Mouse (Mus musculus): ENCODE results near the gene Fam227b. TPM values are rescaled to one million over a fixed set of nuclear protein-coding genes. Genes with fewer than 3 reads are reported as not detected.

The Fam227b gene
- not detected in 2 replicates for polyA plus RNA-seq (2016; fragmentation: Nextera tagmentation; extraction: Ambion mirVana)

- Histone ChIP-seq H3K4me3 (peak within 1 kb of the TSS; percentile 76), H3K9me3 (replicated peaks) (no peaks in the 10 kb centered on the region), H3K4me2 (peak within 1 kb of the TSS; percentile 63), H3K36me3 (peaks cover 20% of the 10 kb centered on the region), H3K27me3 (replicated peaks) (no peaks in the 10 kb centered on the region), H3K9ac (peak within 1 kb of the TSS; percentile 87), H3K4me1 (peaks cover 34% of the 10 kb centered on the region), H3K27ac (peak within 1 kb of the TSS; percentile 93)
- WGBS (ENCODE audit: insufficient replicate concordance), result under 1% methylated on average over 57 of the region's 57 CpGs
- ATAC-seq, result peak; percentile 99
Observed at GRCm38 (mm10) chr2:126151855-126152571, at the start of gene Fam227b, which contains the start of gene Dtwd1. Fam227b (minus strand) TSS chr2:126152004. Dtwd1 (plus strand) TSS chr2:126152141.

GRCm38 (mm10) chr2:126198971-126199370, 47.2 kb upstream of the Fam227b start:
- no peaks in the 10 kb centered on the region for H3K36me3 ChIP-seq
- WGBS (ENCODE audit: insufficient replicate concordance), result 67% methylated on average over 3 of the region's 3 CpGs

GRCm38 (mm10) chr2:126195631-126196356, 44.0 kb upstream of the Fam227b start:
- no peak overlapping the region for H3K27ac ChIP-seq
- H3K4me1 ChIP-seq, result peaks cover 6% of the 10 kb centered on the region
- no peak overlapping the region for H3K4me2 ChIP-seq
- 74% methylated on average over 12 of the region's 12 CpGs for WGBS (ENCODE audit: insufficient replicate concordance)
- no peaks in the 10 kb centered on the region for H3K36me3 ChIP-seq
- no peak for ATAC-seq
- no peaks in the 10 kb centered on the region for H3K27me3 ChIP-seq (replicated peaks)
- no peaks in the 10 kb centered on the region for H3K9me3 ChIP-seq (replicated peaks)
- H3K9ac ChIP-seq, result no peak overlapping the region
- H3K4me3 ChIP-seq, result no peak overlapping the region

More at GRCm38 (mm10) chr2:126198971-126199370, 47.2 kb upstream of the Fam227b start:
- no peaks in the 10 kb centered on the region for H3K9me3 ChIP-seq (replicated peaks)
- no peaks in the 10 kb centered on the region for H3K27me3 ChIP-seq (replicated peaks)
- H3K4me2 ChIP-seq, result no peak overlapping the region
- no peak overlapping the region for H3K4me3 ChIP-seq
- no peak for ATAC-seq
- H3K4me1 ChIP-seq, result no peaks in the 10 kb centered on the region
- no peak overlapping the region for H3K27ac ChIP-seq
- H3K9ac ChIP-seq, result no peak overlapping the region

- WGBS (ENCODE audit: insufficient replicate concordance), result 73% methylated on average over 2 of the region's 2 CpGs
- 0 out of 2 replicates have a peak, but pooled peaks have one; percentile 30 for ATAC-seq
- Histone ChIP-seq H3K9ac (no peak overlapping the region), H3K4me1 (peaks cover 6% of the 10 kb centered on the region), H3K27me3 (replicated peaks) (no peaks in the 10 kb centered on the region), H3K27ac (no peak overlapping the region), H3K4me2 (no peak overlapping the region), H3K4me3 (no peak overlapping the region), H3K36me3 (no peaks in the 10 kb centered on the region), H3K9me3 (replicated peaks) (no peaks in the 10 kb centered on the region)
Observed at GRCm38 (mm10) chr2:126192129-126192528, 40.3 kb upstream of the Fam227b start.

GRCm38 (mm10) chr2:126191306-126191705, 39.5 kb upstream of the Fam227b start:
- Histone ChIP-seq H3K9me3 (replicated peaks) (no peaks in the 10 kb centered on the region), H3K27ac (no peak overlapping the region), H3K9ac (no peak overlapping the region), H3K36me3 (no peaks in the 10 kb centered on the region), H3K4me2 (no peak overlapping the region), H3K4me3 (no peak overlapping the region), H3K27me3 (replicated peaks) (no peaks in the 10 kb centered on the region), H3K4me1 (peaks cover 6% of the 10 kb centered on the region)
- ATAC-seq, result no peak
- WGBS (ENCODE audit: insufficient replicate concordance), result 58% methylated on average over 4 of the region's 4 CpGs

- H3K4me3 ChIP-seq, result no peak overlapping the region
- no peak overlapping the region for H3K9ac ChIP-seq
- H3K4me2 ChIP-seq, result no peak overlapping the region
- H3K36me3 ChIP-seq, result peaks cover 9% of the 10 kb centered on the region; the same call in 1 of the 2 replicates
- peak; percentile 70 for ATAC-seq
- no peak overlapping the region for H3K27ac ChIP-seq
- H3K27me3 ChIP-seq (replicated peaks), result no peaks in the 10 kb centered on the region
- WGBS (ENCODE audit: insufficient replicate concordance), result 88% methylated on average over 1 of the region's 1 CpGs
- H3K9me3 ChIP-seq (replicated peaks), result no peaks in the 10 kb centered on the region
- H3K4me1 ChIP-seq, result peaks cover 34% of the 10 kb centered on the region
Observed at GRCm38 (mm10) chr2:126171427-126171826, 19.6 kb upstream of the Fam227b start.

- no peak for ATAC-seq
- Histone ChIP-seq H3K4me2 (peak overlapping the region; percentile 60), H3K4me3 (peak overlapping the region; percentile 8; the same call in 1 of the 2 replicates), H3K36me3 (peaks cover 43% of the 10 kb centered on the region), H3K27me3 (replicated peaks) (no peaks in the 10 kb centered on the region), H3K4me1 (peaks cover 53% of the 10 kb centered on the region), H3K9me3 (replicated peaks) (no peaks in the 10 kb centered on the region), H3K27ac (peak overlapping the region; percentile 95), H3K9ac (peak overlapping the region; percentile 55)
- WGBS (ENCODE audit: insufficient replicate concordance), result 78% methylated on average over 8 of the region's 8 CpGs
Observed at GRCm38 (mm10) chr2:126166848-126167617, 15.2 kb upstream of the Fam227b start.

- Histone ChIP-seq H3K27ac (peak overlapping the region; percentile 95), H3K9ac (peak overlapping the region; percentile 55), H3K36me3 (peaks cover 50% of the 10 kb centered on the region), H3K4me2 (peak overlapping the region; percentile 60), H3K4me3 (peak overlapping the region; percentile 8), H3K27me3 (replicated peaks) (no peaks in the 10 kb centered on the region), H3K9me3 (replicated peaks) (no peaks in the 10 kb centered on the region), H3K4me1 (peaks cover 46% of the 10 kb centered on the region)
- ATAC-seq, result peak; percentile 18; the same call in 1 of the 2 replicates
Observed at GRCm38 (mm10) chr2:126166335-126166734, 14.5 kb upstream of the Fam227b start.

GRCm38 (mm10) chr2:126165277-126166018, 13.6 kb upstream of the Fam227b start:
- Histone ChIP-seq H3K4me3 (no peak overlapping the region), H3K27me3 (replicated peaks) (no peaks in the 10 kb centered on the region), H3K36me3 (peaks cover 58% of the 10 kb centered on the region), H3K4me1 (peaks cover 37% of the 10 kb centered on the region), H3K9me3 (replicated peaks) (peaks cover 2% of the 10 kb centered on the region), H3K27ac (peak overlapping the region; percentile 95), H3K4me2 (peak overlapping the region; percentile 60), H3K9ac (no peak overlapping the region)
- WGBS (ENCODE audit: insufficient replicate concordance), result 62% methylated on average over 5 of the region's 5 CpGs
- peak; percentile 100 for ATAC-seq

- no peak overlapping the region for H3K9ac ChIP-seq
Observed at GRCm38 (mm10) chr2:126147723-126148122, 4.1 kb downstream of the Fam227b start.

GRCm38 (mm10) chr2:126094616-126095015, 57.2 kb downstream of the Fam227b start:
- Histone ChIP-seq H3K9me3 (replicated peaks) (no peaks in the 10 kb centered on the region), H3K9ac (no peak overlapping the region), H3K4me1 (no peaks in the 10 kb centered on the region), H3K4me3 (no peak overlapping the region), H3K4me2 (no peak overlapping the region), H3K27ac (no peak overlapping the region), H3K27me3 (replicated peaks) (no peaks in the 10 kb centered on the region), H3K36me3 (no peaks in the 10 kb centered on the region)
- WGBS (ENCODE audit: insufficient replicate concordance), result 64% methylated on average over 4 of the region's 4 CpGs
- ATAC-seq, result no peak

More at GRCm38 (mm10) chr2:126147723-126148122, 4.1 kb downstream of the Fam227b start:
- no peak overlapping the region for H3K27ac ChIP-seq
- H3K27me3 ChIP-seq (replicated peaks), result 0 out of 2 replicates have a peak, but pooled peaks cover 3% of the 10 kb centered on the region
- H3K4me2 ChIP-seq, result no peak overlapping the region
- no peak overlapping the region for H3K4me3 ChIP-seq
- no peaks in the 10 kb centered on the region for H3K36me3 ChIP-seq
- peaks cover 6% of the 10 kb centered on the region for H3K4me1 ChIP-seq
- no peaks in the 10 kb centered on the region for H3K9me3 ChIP-seq (replicated peaks)
- ATAC-seq, result no peak

Measured in liver, embryonic 12.5 days (tissue).